Mouse (Mus musculus) heart, embryonic 16.5 days (tissue): ENCODE results near the gene Shc3. TPM values are rescaled to one million over a fixed set of nuclear protein-coding genes. Genes with fewer than 3 reads are reported as not detected.

Source experiments
- ATAC-seq: fragments of 200-750 bp; cut with Nextera tagmentation; replicated peaks from 2 replicates; pipeline ENCODE4 v1.8.0; 2017; ENCODE audit warnings: moderate number of reproducible peaks; ENCODE audit not compliant: insufficient read depth, low FRiP score; ENCODE audit errors: extremely low read depth
- H3K27ac ChIP-seq: fragments of 300-500 bp; sonication (generic); 2 replicates; pipeline ENCODE4 v1.5.1; 2014; ENCODE audit warnings: mild to moderate bottlenecking, low read length, control low read depth, moderate library complexity
- H3K27me3 ChIP-seq: fragments of 300-500 bp; sonication (generic); 2 replicates; pipeline ENCODE4 v1.6.1; 2014; ENCODE audit warnings: low read length, mixed read lengths; ENCODE audit not compliant: control insufficient read depth, insufficient read depth
- H3K36me3 ChIP-seq: fragments of 300-500 bp; sonication (generic); 2 replicates; pipeline ENCODE4 v1.6.1; 2014; ENCODE audit not compliant: control insufficient read depth, insufficient read depth
- H3K4me1 ChIP-seq: fragments of 300-500 bp; sonication (generic); 2 replicates; pipeline ENCODE4 v1.6.1; 2014; ENCODE audit warnings: low read length, mixed read lengths; ENCODE audit not compliant: control insufficient read depth, insufficient read depth
- H3K4me2 ChIP-seq: fragments of 300-500 bp; sonication (generic); 2 replicates; pipeline ENCODE4 v1.6.1; 2014; ENCODE audit warnings: low read depth, mild to moderate bottlenecking, control low read depth, low read length
- H3K4me3 ChIP-seq: fragments of 300-500 bp; sonication (generic); 2 replicates; pipeline ENCODE4 v1.5.1; 2014; ENCODE audit warnings: mild to moderate bottlenecking, control low read depth, low read length
- H3K9ac ChIP-seq: fragments of 300-500 bp; sonication (generic); 2 replicates; pipeline ENCODE4 v1.6.1; 2014; ENCODE audit warnings: low read length, control low read depth
- H3K9me3 ChIP-seq: fragments of 300-500 bp; sonication (generic); replicated peaks from 2 replicates; pipeline ENCODE4 v1.6.1; 2016; ENCODE audit warnings: low read length; ENCODE audit not compliant: control insufficient read depth
- WGBS: fragments of 180-500 bp; shearing (Covaris S2); extraction: QIAGEN DNeasy Blood & Tissue Kit; methylation state at CpG from one replicate; pipeline ENCODE4 v1.1.7; 2014; 5-methylcytosine and 5-hydroxymethylcytosine counted together
- polyA plus RNA-seq: library from polyadenylated mRNA; unstranded; fragments of >200 nt; fragmentation: Nextera tagmentation; extraction: Ambion mirVana; gene quantifications from 2 replicates; pipeline ENCODE4 v1.2.1, GENCODE M21; 2015

The Shc3 gene
- polyA plus RNA-seq, 1 experiment from 2014 or later: 0.22 TPM

- H3K9me3 ChIP-seq: no peaks in the 10 kb centered on the region
- no peak overlapping the region for H3K9ac ChIP-seq
- no peaks in the 10 kb centered on the region for H3K36me3 ChIP-seq
- no peak for ATAC-seq
- no peaks in the 10 kb centered on the region for H3K27me3 ChIP-seq
- no peak overlapping the region for H3K4me3 ChIP-seq
- WGBS: 66% methylated on average over 9 of the region's 9 CpGs
- H3K27ac ChIP-seq: no peak overlapping the region
- no peaks in the 10 kb centered on the region for H3K4me1 ChIP-seq
- H3K4me2 ChIP-seq: no peak overlapping the region
Measured at GRCm38 (mm10) chr13:51508836-51509235, 60.4 kb downstream of the Shc3 start.

GRCm38 (mm10) chr13:51505711-51506110 lies 63.5 kb downstream of the Shc3 start:
- H3K4me1 ChIP-seq: no peaks in the 10 kb centered on the region
- no peak overlapping the region for H3K27ac ChIP-seq
- no peak for ATAC-seq
- no peak overlapping the region for H3K9ac ChIP-seq
- no peaks in the 10 kb centered on the region for H3K27me3 ChIP-seq
- H3K4me2 ChIP-seq: no peak overlapping the region
- 64% methylated on average over 5 of the region's 5 CpGs for WGBS
- no peaks in the 10 kb centered on the region for H3K9me3 ChIP-seq
- H3K4me3 ChIP-seq: no peak overlapping the region
- no peaks in the 10 kb centered on the region for H3K36me3 ChIP-seq

- 58% methylated on average over 1 of the region's 1 CpGs for WGBS
- no peaks in the 10 kb centered on the region for H3K9me3 ChIP-seq
- H3K4me1 ChIP-seq: no peaks in the 10 kb centered on the region
Measured at GRCm38 (mm10) chr13:51499769-51500168, 69.5 kb downstream of the Shc3 start.

GRCm38 (mm10) chr13:51493676-51494075 lies 75.5 kb downstream of the Shc3 start:
- WGBS: 83% methylated on average over 9 of the region's 9 CpGs
- no peaks in the 10 kb centered on the region for H3K4me1 ChIP-seq
- no peak overlapping the region for H3K27ac ChIP-seq
- no peaks in the 10 kb centered on the region for H3K9me3 ChIP-seq
- no peak overlapping the region for H3K9ac ChIP-seq
- H3K36me3 ChIP-seq: no peaks in the 10 kb centered on the region
- H3K27me3 ChIP-seq: no peaks in the 10 kb centered on the region
- no peak for ATAC-seq
- no peak overlapping the region for H3K4me3 ChIP-seq
- H3K4me2 ChIP-seq: no peak overlapping the region

More at GRCm38 (mm10) chr13:51499769-51500168, 69.5 kb downstream of the Shc3 start:
- no peak for ATAC-seq
- Histone ChIP-seq H3K9ac (no peak overlapping the region), H3K4me2 (no peak overlapping the region), H3K27me3 (no peaks in the 10 kb centered on the region), H3K4me3 (no peak overlapping the region), H3K36me3 (no peaks in the 10 kb centered on the region), H3K27ac (no peak overlapping the region)

- WGBS: 62% methylated on average over 8 of the region's 8 CpGs
- Histone ChIP-seq H3K4me2 (no peak overlapping the region), H3K27me3 (no peaks in the 10 kb centered on the region), H3K4me1 (no peaks in the 10 kb centered on the region), H3K27ac (no peak overlapping the region), H3K9me3 (no peaks in the 10 kb centered on the region), H3K4me3 (no peak overlapping the region), H3K36me3 (no peaks in the 10 kb centered on the region), H3K9ac (no peak overlapping the region)
- no peak for ATAC-seq
Measured at GRCm38 (mm10) chr13:51491649-51492435, 77.4 kb downstream of the Shc3 start.

- H3K27ac ChIP-seq: no peak overlapping the region
- ATAC-seq: no peak
- H3K9me3 ChIP-seq: no peaks in the 10 kb centered on the region
- H3K4me3 ChIP-seq: no peak overlapping the region
- no peaks in the 10 kb centered on the region for H3K36me3 ChIP-seq
- H3K27me3 ChIP-seq: no peaks in the 10 kb centered on the region
- no peak overlapping the region for H3K9ac ChIP-seq
- no peaks in the 10 kb centered on the region for H3K4me1 ChIP-seq
- WGBS: 86% methylated on average over 6 of the region's 6 CpGs
- H3K4me2 ChIP-seq: no peak overlapping the region
Measured at GRCm38 (mm10) chr13:51490195-51490594, 79.0 kb downstream of the Shc3 start.

- no peak overlapping the region for H3K4me2 ChIP-seq
- no peak overlapping the region for H3K27ac ChIP-seq
- H3K4me3 ChIP-seq: no peak overlapping the region
- H3K36me3 ChIP-seq: no peaks in the 10 kb centered on the region
- H3K9ac ChIP-seq: no peak overlapping the region
- no peak for ATAC-seq
- H3K9me3 ChIP-seq: no peaks in the 10 kb centered on the region
- H3K4me1 ChIP-seq: no peaks in the 10 kb centered on the region
- H3K27me3 ChIP-seq: no peaks in the 10 kb centered on the region
- 57% methylated on average over 3 of the region's 3 CpGs for WGBS
Measured at GRCm38 (mm10) chr13:51488945-51489344, 80.3 kb downstream of the Shc3 start.

- H3K36me3 ChIP-seq: no peaks in the 10 kb centered on the region
- no peak overlapping the region for H3K4me2 ChIP-seq
- no peak overlapping the region for H3K9ac ChIP-seq
- H3K9me3 ChIP-seq: no peaks in the 10 kb centered on the region
- 71% methylated on average over 9 of the region's 9 CpGs for WGBS
- H3K4me1 ChIP-seq: no peaks in the 10 kb centered on the region
- no peak overlapping the region for H3K4me3 ChIP-seq
- no peak for ATAC-seq
- no peak overlapping the region for H3K27ac ChIP-seq
- H3K27me3 ChIP-seq: no peaks in the 10 kb centered on the region
Measured at GRCm38 (mm10) chr13:51485291-51485690, 83.9 kb downstream of the Shc3 start.

GRCm38 (mm10) chr13:51482786-51483185 lies 86.4 kb downstream of the Shc3 start:
- no peak overlapping the region for H3K9ac ChIP-seq
- H3K4me2 ChIP-seq: no peak overlapping the region
- no peaks in the 10 kb centered on the region for H3K36me3 ChIP-seq
- ATAC-seq: no peak
- no peak overlapping the region for H3K27ac ChIP-seq
- H3K27me3 ChIP-seq: no peaks in the 10 kb centered on the region
- no peak overlapping the region for H3K4me3 ChIP-seq
- no peaks in the 10 kb centered on the region for H3K4me1 ChIP-seq
- no peaks in the 10 kb centered on the region for H3K9me3 ChIP-seq
- WGBS: 82% methylated on average over 11 of the region's 11 CpGs
